Mouse (Mus musculus): Measurements from ENCODE around the gene Spns2. TPM values are rescaled to one million over a fixed set of nuclear protein-coding genes. Genes with fewer than 3 reads are reported as not detected.
A peak's percentile ranks its signal among the peaks of the same experiment; 100 is the strongest.

Spns2 gene
- total and polyA plus RNA-seq, 2 experiments from 2014 or later, result 7.0 to 66.0 TPM

DNA sequence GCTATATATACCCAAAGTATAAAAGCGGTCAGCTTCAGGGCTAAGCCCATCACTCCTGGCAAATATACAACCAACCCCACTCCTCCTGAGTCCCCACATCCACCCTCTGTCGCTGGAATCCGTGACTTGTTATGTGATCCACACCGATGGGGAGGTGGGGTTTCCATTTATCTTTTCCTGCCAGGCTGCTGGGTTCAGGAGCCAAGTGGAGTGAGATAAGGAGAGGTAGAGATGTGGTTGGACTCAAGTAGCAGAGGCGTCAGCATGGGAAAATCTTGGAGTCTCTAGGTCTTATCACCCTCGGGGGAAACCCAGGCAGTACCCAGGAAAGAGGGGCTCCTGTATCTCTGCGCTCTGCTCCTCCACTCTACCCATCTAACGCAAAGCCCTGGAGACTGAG is 74.5 kb downstream of the Spns2 start:
- WGBS, result 87% methylated on average over 8 of the region's 8 CpGs
- no peak for ATAC-seq

DNA sequence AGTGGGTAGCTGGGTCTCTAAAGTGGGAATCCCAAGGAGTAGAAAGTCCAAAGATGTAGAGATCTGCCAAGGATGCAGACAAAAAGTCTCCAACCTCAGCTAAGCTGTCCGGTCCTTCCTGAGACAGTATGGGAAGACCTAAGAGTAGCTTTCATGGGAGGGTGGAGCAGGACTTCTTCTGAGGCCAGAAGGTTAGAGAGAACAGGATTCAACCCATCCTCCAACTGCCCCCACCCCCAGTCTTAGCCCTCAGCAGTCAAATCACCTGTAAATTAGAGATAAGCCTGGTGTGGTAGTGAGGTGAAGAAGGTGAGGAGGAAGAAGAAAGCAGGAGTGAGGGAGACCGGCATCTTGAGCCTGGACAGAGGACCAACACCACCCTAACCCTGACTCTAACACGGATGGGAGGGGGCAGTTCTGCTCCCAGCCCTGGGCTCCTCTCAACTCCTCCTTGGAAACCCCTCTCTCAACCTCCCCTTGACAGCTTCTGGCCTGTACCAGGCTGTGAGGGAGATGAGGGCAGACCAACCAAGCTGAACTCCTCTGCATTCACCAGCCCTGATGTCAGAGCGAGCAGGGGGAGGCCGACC is 76.0 kb downstream of the Spns2 start:
- Histone ChIP-seq H3K9me3 (ENCODE audit: low read length) (no peaks in the 10 kb centered on the region), H3K4me3 (ENCODE audit: low read length) (no peak overlapping the region), H3K9ac (replicated peaks; ENCODE audit: low read length) (no peak overlapping the region), H3K4me1 (ENCODE audit: insufficient read depth, low read length) (peaks cover 6% of the 10 kb centered on the region; the same call in 1 of the 2 replicates), H3K4me2 (ENCODE audit: low read depth, low read length) (no peak overlapping the region), H3K27ac (no peak overlapping the region), H3K27me3 (ENCODE audit: insufficient read depth, low read length) (peaks cover 6% of the 10 kb centered on the region; the same call in 1 of the 2 replicates), H3K36me3 (ENCODE audit: insufficient read depth, low read length) (no peaks in the 10 kb centered on the region)
- WGBS, result 64% methylated on average over 5 of the region's 5 CpGs
- no peak for TF ChIP-seq CTCF (IDR thresholded peaks at IDR 0.05; ENCODE audit: low read depth)
- ATAC-seq, result no peak
- DNase-seq (ENCODE audit: low spot score), result no peak

More for the DNA sequence above, 74.5 kb downstream of the Spns2 start:
- Histone ChIP-seq H3K4me2 (ENCODE audit: low read depth, low read length) (no peak overlapping the region), H3K4me3 (ENCODE audit: low read length) (no peak overlapping the region), H3K27me3 (ENCODE audit: insufficient read depth, low read length) (peaks cover 6% of the 10 kb centered on the region; the same call in 1 of the 2 replicates), H3K9ac (replicated peaks; ENCODE audit: low read length) (no peak overlapping the region), H3K9me3 (ENCODE audit: low read length) (no peaks in the 10 kb centered on the region), H3K36me3 (ENCODE audit: insufficient read depth, low read length) (no peaks in the 10 kb centered on the region), H3K27ac (no peak overlapping the region), H3K4me1 (ENCODE audit: insufficient read depth, low read length) (peaks cover 4% of the 10 kb centered on the region; the same call in 1 of the 2 replicates)
- no peak for DNase-seq (ENCODE audit: low spot score)
- no peak for TF ChIP-seq CTCF (IDR thresholded peaks at IDR 0.05; ENCODE audit: low read depth)

DNA sequence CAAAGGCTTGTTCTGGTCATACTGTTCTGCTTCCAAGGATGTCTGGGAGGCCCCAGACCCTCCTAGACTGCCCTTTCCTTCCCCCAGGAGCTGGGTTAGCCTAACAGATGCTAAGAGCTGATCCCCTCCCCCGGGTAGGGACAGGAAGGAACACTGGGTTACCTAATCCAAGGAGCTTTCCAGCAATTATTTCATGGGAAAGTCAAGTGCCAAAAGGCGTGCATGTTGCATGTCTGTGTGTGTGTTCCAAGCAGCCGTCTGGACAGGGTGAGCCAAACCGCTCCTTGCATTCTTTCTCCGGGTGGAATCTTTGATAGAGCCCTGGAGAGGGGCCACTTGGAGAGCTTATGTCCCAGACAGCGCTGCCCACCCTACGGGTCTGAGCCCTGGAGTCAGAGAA is 76.7 kb downstream of the Spns2 start:
- Histone ChIP-seq H3K27me3 (ENCODE audit: insufficient read depth, low read length) (peaks cover 6% of the 10 kb centered on the region; the same call in 1 of the 2 replicates), H3K9me3 (ENCODE audit: low read length) (no peaks in the 10 kb centered on the region), H3K4me1 (ENCODE audit: insufficient read depth, low read length) (peaks cover 6% of the 10 kb centered on the region; the same call in 1 of the 2 replicates), H3K27ac (no peak overlapping the region), H3K36me3 (ENCODE audit: insufficient read depth, low read length) (no peaks in the 10 kb centered on the region), H3K4me2 (ENCODE audit: low read depth, low read length) (no peak overlapping the region), H3K4me3 (ENCODE audit: low read length) (no peak overlapping the region), H3K9ac (replicated peaks; ENCODE audit: low read length) (no peak overlapping the region)
- DNase-seq (ENCODE audit: low spot score), result no peak
- TF ChIP-seq CTCF (IDR thresholded peaks at IDR 0.05; ENCODE audit: low read depth), result no peak
- ATAC-seq, result no peak
- WGBS, result 80% methylated on average over 7 of the region's 7 CpGs

DNA sequence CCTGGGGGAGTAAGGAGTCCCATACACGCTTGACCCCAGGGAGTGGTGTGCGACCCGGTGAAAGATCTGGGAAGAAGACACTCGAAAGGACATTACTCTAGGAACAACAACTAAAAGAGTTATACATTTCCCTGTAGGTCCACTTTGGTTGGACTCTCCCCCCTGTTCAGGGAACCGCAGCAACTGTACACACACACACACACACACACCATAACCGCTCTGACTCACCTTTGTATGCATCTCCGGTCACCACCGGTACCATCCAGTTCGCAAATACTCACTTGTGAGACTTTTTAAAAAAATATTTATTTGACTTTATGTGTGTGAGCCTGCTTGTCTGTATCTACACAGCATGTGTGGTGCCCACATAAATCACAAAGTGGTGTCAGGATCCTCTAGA is 77.8 kb downstream of the Spns2 start:
- peaks cover 6% of the 10 kb centered on the region; the same call in 1 of the 2 replicates for H3K27me3 ChIP-seq (ENCODE audit: insufficient read depth, low read length)
- no peaks in the 10 kb centered on the region for H3K36me3 ChIP-seq (ENCODE audit: insufficient read depth, low read length)
- no peak overlapping the region for H3K27ac ChIP-seq
- H3K9ac ChIP-seq (replicated peaks; ENCODE audit: low read length), result peak overlapping the region; percentile 64; the same call in 1 of the 2 replicates
- H3K4me2 ChIP-seq (ENCODE audit: low read depth, low read length), result peak overlapping the region; percentile 91
- peak overlapping the region; percentile 50 for H3K4me3 ChIP-seq (ENCODE audit: low read length)
- peaks cover 6% of the 10 kb centered on the region; the same call in 1 of the 2 replicates for H3K4me1 ChIP-seq (ENCODE audit: insufficient read depth, low read length)
- WGBS, result 32% methylated on average over 9 of the region's 9 CpGs
- ATAC-seq (no peak), DNase-seq (ENCODE audit: low spot score) (no peak)
- TF ChIP-seq CTCF (IDR thresholded peaks at IDR 0.05; ENCODE audit: low read depth), result no peak
- H3K9me3 ChIP-seq (ENCODE audit: low read length), result no peaks in the 10 kb centered on the region

DNA sequence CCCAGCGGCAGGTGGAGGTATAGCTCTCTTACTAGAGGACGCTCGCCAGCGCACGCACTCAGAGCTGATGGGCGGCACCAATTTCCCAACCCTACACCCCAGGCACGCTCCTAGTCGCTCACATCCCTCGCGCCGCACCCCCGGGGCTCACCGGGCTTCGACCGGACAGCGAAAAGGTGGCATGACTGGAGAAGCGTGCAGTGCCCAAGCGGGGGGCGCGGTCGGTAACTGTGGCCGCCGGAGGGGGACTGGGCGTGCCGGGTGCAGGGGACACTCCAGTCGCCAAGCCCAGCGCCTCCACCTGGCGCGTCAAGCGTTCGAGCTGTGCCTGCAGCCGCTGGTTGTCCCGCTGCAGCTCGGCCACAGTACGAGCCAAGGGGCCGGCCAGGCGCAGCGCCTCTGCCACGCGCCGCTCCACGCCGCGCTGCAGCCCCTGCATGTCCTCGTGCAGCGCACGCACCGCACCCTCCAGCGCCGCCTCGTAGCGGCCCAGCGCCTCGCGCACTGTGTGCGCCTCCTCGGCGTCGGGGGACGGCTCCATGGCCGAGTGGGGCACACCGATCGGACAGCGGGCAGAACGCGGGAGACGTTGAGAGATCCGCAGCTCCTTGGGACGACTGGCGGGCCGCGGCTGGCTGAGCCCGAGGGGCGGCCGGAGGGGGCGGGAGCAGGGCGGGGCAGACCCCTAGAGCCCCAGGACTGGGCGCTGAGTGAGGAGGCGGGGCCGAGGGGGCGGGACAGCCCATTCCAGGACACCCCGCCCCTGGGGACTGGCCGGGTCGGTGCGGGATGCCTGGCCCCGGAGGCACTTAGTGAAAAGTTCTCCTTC is 78.4 kb downstream of the Spns2 start, which contains the start of gene Smtnl2:
Gene Smtnl2, minus strand, starts transcription at position 621 of the 829 bp plus-strand sequence.
- Histone ChIP-seq H3K36me3 (ENCODE audit: insufficient read depth, low read length) (no peaks in the 10 kb centered on the region), H3K4me3 (ENCODE audit: low read length) (peak within 1 kb of the TSS; percentile 50), H3K9me3 (ENCODE audit: low read length) (no peaks in the 10 kb centered on the region), H3K4me1 (ENCODE audit: insufficient read depth, low read length) (peaks cover 6% of the 10 kb centered on the region; the same call in 1 of the 2 replicates), H3K27ac (peak within 1 kb of the TSS; percentile 62; the same call in 1 of the 2 replicates), H3K27me3 (ENCODE audit: insufficient read depth, low read length) (peaks cover 6% of the 10 kb centered on the region; the same call in 1 of the 2 replicates), H3K9ac (replicated peaks; ENCODE audit: low read length) (peak within 1 kb of the TSS; percentile 64), H3K4me2 (ENCODE audit: low read depth, low read length) (peak within 1 kb of the TSS; percentile 91)
- ATAC-seq (peak; percentile 86), DNase-seq (ENCODE audit: low spot score) (peak; percentile 80)
- under 1% methylated on average over 84 of the region's 86 CpGs for WGBS
- TF ChIP-seq CTCF (IDR thresholded peaks at IDR 0.05; ENCODE audit: low read depth), result peak; percentile 60

DNA sequence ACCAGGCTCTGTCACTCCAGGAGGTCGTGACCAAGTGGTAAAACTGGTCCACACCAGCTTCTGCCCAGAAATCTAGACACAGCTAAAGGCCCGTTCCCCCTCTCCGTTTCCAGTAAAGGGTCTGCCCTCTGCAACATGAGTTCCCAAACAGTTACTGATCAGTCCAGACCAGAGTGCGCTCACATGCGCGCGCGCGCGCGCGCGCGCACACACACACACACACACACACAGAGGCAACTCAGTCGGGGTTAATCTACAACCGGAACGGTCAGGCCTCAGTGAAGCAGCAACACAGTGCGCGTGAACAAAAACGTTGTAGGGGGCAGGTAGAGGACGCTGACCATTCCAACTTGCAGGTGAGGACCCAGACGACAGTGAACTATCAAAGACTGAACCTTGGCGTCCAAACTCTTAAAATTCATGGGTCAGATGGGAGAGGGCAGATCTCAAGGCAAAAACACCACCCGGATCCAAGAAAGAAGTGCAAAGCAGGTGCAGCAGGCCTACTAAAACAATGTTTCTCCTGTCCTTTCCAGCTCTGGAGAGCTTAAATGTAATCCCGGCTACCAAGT is 79.1 kb downstream of the Spns2 start:
- under 1% methylated on average over 25 of the region's 25 CpGs for WGBS
- peak overlapping the region; percentile 50 for H3K4me3 ChIP-seq (ENCODE audit: low read length)
- no peak for TF ChIP-seq CTCF (IDR thresholded peaks at IDR 0.05; ENCODE audit: low read depth)
- peak overlapping the region; percentile 91 for H3K4me2 ChIP-seq (ENCODE audit: low read depth, low read length)
- no peaks in the 10 kb centered on the region for H3K36me3 ChIP-seq (ENCODE audit: insufficient read depth, low read length)
- H3K9ac ChIP-seq (replicated peaks; ENCODE audit: low read length), result peak overlapping the region; percentile 64; the same call in 1 of the 2 replicates
- DNase-seq (ENCODE audit: low spot score), result peak; percentile 41
- peaks cover 6% of the 10 kb centered on the region; the same call in 1 of the 2 replicates for H3K4me1 ChIP-seq (ENCODE audit: insufficient read depth, low read length)
- peak; percentile 48 for ATAC-seq
- peaks cover 6% of the 10 kb centered on the region; the same call in 1 of the 2 replicates for H3K27me3 ChIP-seq (ENCODE audit: insufficient read depth, low read length)
- H3K27ac ChIP-seq, result no peak overlapping the region
- H3K9me3 ChIP-seq (ENCODE audit: low read length), result no peaks in the 10 kb centered on the region
